Mouse (Mus musculus) thymus, adult 2 months (tissue): ENCODE data around the gene Ccdc28b.
A peak's percentile ranks its signal among the peaks of the same experiment; 100 is the strongest.

ENCODE experiments used
- CTCF ChIP-seq: fragments of 200-500 bp; IDR thresholded peaks from 2 replicates; pipeline ENCODE4 v1.5.1; 2012; ENCODE audit warnings: mild to moderate bottlenecking, control low read depth, low read length, moderate library complexity, borderline replicate concordance; ENCODE audit not compliant: control insufficient read depth, poor library complexity, insufficient read depth; ENCODE audit errors: extremely low read depth
- POLR2A ChIP-seq: fragments of 200-500 bp; IDR thresholded peaks from 2 replicates; pipeline ENCODE4 v1.6.1; 2012; ENCODE audit warnings: mild to moderate bottlenecking, low read length, control low read depth, moderate library complexity; ENCODE audit not compliant: control insufficient read depth, poor library complexity, insufficient read depth; ENCODE audit errors: extremely low read depth

- TF ChIP-seq CTCF (peak; percentile 32; the same call in 1 of the 2 replicates), POLR2A (peak; percentile 77)
These were observed 17.1 kb upstream of the Ccdc28b start, which contains the start of gene Txlna for GRCm38 (mm10) chr4:129640638-129641467.
